Mouse (Mus musculus) stomach, embryonic 16.5 days (tissue): ENCODE measurements around the gene Shroom3. TPM values are rescaled to one million over a fixed set of nuclear protein-coding genes. Genes with fewer than 3 reads are reported as not detected.

Source experiments
- ATAC-seq: fragments of 200-750 bp; cut with Nextera tagmentation; 2 replicates; pipeline ENCODE4 v1.8.0; 2017; ENCODE audit warnings: moderate number of reproducible peaks, moderate TSS enrichment; ENCODE audit not compliant: insufficient read depth, low FRiP score
- H3K27ac ChIP-seq: fragments of 300-500 bp; sonication (generic); 2 replicates; pipeline ENCODE4 v1.5.1; 2014; ENCODE audit warnings: low read length
- H3K27me3 ChIP-seq: fragments of 300-500 bp; sonication (generic); 2 replicates; pipeline ENCODE4 v1.6.1; 2014; ENCODE audit warnings: low read length, control low read depth, mixed read lengths; ENCODE audit not compliant: control insufficient read depth, insufficient read depth
- H3K36me3 ChIP-seq: fragments of 300-500 bp; sonication (generic); 2 replicates; pipeline ENCODE4 v1.6.1; 2014; ENCODE audit warnings: low read length; ENCODE audit not compliant: control insufficient read depth, insufficient read depth
- H3K4me1 ChIP-seq: fragments of 300-500 bp; sonication (generic); 2 replicates; pipeline ENCODE4 v1.6.1; 2014; ENCODE audit warnings: low read length, control low read depth, mixed read lengths; ENCODE audit not compliant: control insufficient read depth, insufficient read depth
- H3K4me2 ChIP-seq: fragments of 300-500 bp; sonication (generic); 2 replicates; pipeline ENCODE4 v1.6.1; 2014; ENCODE audit warnings: low read depth, low read length, mixed read lengths
- H3K4me3 ChIP-seq: fragments of 300-500 bp; sonication (generic); replicated peaks from 2 replicates; pipeline ENCODE4 v1.5.1; 2014; ENCODE audit warnings: mild to moderate bottlenecking, low read length
- H3K9ac ChIP-seq: fragments of 300-500 bp; sonication (generic); 2 replicates; pipeline ENCODE4 v1.6.1; 2014; ENCODE audit warnings: low read length
- H3K9me3 ChIP-seq: fragments of 300-500 bp; sonication (generic); replicated peaks from 2 replicates; pipeline ENCODE4 v1.6.1; 2016; ENCODE audit warnings: low read length, control low read depth; ENCODE audit not compliant: control insufficient read depth
- WGBS: fragments of 180-500 bp; shearing (Covaris S2); extraction: QIAGEN DNeasy Blood & Tissue Kit; methylation state at CpG from one replicate; pipeline ENCODE4 v1.1.7; 2014; 5-methylcytosine and 5-hydroxymethylcytosine counted together
- polyA plus RNA-seq: library from polyadenylated mRNA; unstranded; fragments of >200 nt; fragmentation: Nextera tagmentation; extraction: Ambion mirVana; gene quantifications from 2 replicates; pipeline ENCODE4 v1.2.1, GENCODE M21; 2015

Shroom3 gene
- polyA plus RNA-seq, 1 experiment from 2014 or later, result 14.4 TPM

DNA sequence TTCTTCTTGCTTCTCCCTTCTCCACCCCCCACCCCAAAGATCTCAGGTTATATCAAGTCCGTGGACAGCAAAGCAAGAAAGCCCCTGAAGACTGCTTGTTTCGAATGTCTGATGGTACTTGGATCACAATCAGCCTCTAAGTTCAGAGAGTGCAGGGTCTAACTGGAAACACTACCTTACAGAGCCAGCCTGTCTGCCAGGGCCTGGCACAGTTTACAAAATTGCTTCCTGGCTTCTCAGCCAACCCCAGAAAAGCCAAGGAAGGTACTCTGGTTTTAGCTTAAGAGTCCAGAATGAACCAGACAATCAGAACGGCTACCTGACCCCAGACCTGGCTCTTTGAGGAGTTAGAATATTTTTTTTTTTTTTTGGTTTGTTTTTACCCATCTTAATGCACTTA, 159.6 kb downstream of the Shroom3 start:
- no peak overlapping the region for H3K4me3 ChIP-seq
- H3K36me3 ChIP-seq, result no peaks in the 10 kb centered on the region
- no peak overlapping the region for H3K4me2 ChIP-seq
- peaks cover 30% of the 10 kb centered on the region for H3K4me1 ChIP-seq
- 51% methylated on average over 3 of the region's 3 CpGs for WGBS
- no peaks in the 10 kb centered on the region for H3K9me3 ChIP-seq
- no peaks in the 10 kb centered on the region for H3K27me3 ChIP-seq
- ATAC-seq, result no peak
- peak overlapping the region; percentile 35; the same call in 1 of the 2 replicates for H3K27ac ChIP-seq
- 0 out of 2 replicates have a peak overlapping the region, but pooled peaks have one; percentile 18 for H3K9ac ChIP-seq

DNA sequence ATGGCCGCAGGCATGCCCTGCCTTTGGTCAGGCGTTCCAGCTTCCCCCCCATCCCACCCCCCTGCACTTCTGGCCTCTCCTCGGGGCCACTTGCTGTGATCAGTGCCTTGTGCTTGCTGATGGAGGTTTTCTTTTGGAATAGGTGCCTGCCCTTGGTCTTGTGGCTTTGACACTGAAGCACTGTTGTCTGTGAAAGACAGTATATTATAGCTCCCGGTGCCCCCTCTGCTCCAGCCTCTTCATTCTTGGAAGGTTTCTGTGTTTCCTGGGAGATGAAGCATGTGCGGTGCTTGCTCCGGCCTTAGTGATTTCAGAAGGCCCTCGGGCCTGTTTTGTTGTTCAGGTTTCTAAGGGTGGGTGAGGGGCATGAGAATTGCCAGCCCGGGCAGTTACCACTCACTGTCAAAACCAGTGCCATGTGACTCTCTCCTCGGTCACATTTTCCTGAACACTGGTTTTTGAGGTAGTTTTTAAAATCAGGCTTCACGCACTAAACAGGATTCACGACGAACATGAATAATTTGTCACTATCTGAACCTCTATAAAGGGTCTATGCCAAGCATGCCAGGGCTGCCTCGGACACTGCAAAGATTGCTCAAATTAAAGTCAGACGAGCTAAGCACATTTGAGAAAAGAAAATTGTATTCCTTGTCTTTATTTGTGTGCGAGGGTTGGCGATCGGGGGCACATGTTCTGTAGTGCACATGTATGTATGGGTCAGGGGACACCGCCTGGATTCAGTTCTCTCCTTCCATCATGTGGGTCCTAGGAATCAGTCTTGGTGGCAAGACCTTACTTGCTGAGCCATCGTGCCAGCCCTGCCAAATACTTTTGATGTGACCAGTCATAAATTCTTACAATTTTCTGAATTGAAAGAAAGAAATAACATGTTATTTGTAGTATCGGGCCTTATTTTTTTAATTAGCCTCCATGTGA, 160.9 kb downstream of the Shroom3 start:
- Histone ChIP-seq H3K4me2 (no peak overlapping the region), H3K4me1 (peaks cover 28% of the 10 kb centered on the region), H3K4me3 (no peak overlapping the region), H3K27me3 (no peaks in the 10 kb centered on the region), H3K36me3 (no peaks in the 10 kb centered on the region), H3K9ac (no peak overlapping the region), H3K27ac (no peak overlapping the region), H3K9me3 (no peaks in the 10 kb centered on the region)
- no peak for ATAC-seq
- WGBS, result 67% methylated on average over 20 of the region's 20 CpGs

DNA sequence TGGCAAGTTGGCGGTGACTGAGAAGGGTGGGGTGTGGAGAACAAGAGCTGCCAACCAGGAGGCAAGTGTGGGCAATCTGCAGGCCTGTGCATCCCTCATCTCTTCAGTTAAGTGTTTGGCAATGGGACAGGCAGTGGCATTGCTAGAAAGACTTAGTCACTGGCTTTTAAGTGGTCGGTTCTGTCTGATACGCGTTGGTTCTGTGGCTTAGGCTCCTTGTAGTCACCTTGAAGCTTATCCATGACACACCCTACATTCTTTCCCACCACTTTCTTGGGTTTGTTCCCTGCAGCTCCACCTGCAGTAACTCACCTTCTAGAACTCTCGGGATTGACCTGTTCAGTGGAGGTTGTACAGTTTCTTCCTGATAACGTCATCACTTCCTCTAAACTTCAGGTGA, 166.5 kb downstream of the Shroom3 start:
- WGBS, result 71% methylated on average over 6 of the region's 6 CpGs
- no peaks in the 10 kb centered on the region for H3K4me1 ChIP-seq
- H3K4me2 ChIP-seq, result no peak overlapping the region
- H3K27me3 ChIP-seq, result no peaks in the 10 kb centered on the region
- ATAC-seq, result peak; percentile 60
- H3K4me3 ChIP-seq, result no peak overlapping the region
- H3K36me3 ChIP-seq, result no peaks in the 10 kb centered on the region
- no peak overlapping the region for H3K27ac ChIP-seq
- no peak overlapping the region for H3K9ac ChIP-seq
- no peaks in the 10 kb centered on the region for H3K9me3 ChIP-seq

DNA sequence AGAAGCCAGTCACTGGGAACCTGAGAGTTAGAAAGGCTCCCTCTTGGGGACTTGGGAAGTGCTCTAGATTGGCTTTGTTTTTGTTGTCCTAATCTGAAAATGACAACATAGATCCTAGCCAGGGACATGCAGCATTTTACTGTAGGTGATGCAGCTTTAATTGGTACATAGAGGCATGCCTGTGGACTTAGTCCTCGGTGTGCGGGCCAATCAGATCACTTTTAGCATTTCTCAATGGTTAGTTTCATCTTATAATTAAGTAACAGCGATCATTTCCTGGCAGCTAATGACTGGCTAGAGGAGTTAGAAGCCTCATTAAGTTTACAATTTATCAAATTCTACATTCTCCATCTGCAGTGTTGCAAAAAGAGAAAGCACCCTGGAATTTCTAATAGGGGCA, 167.7 kb downstream of the Shroom3 start:
- Histone ChIP-seq H3K27me3 (no peaks in the 10 kb centered on the region), H3K27ac (no peak overlapping the region), H3K4me1 (no peaks in the 10 kb centered on the region), H3K4me2 (no peak overlapping the region), H3K9ac (no peak overlapping the region), H3K9me3 (no peaks in the 10 kb centered on the region), H3K4me3 (no peak overlapping the region), H3K36me3 (no peaks in the 10 kb centered on the region)
- no peak for ATAC-seq
- 74% methylated on average over 3 of the region's 3 CpGs for whole genome bisulfite sequencing

DNA sequence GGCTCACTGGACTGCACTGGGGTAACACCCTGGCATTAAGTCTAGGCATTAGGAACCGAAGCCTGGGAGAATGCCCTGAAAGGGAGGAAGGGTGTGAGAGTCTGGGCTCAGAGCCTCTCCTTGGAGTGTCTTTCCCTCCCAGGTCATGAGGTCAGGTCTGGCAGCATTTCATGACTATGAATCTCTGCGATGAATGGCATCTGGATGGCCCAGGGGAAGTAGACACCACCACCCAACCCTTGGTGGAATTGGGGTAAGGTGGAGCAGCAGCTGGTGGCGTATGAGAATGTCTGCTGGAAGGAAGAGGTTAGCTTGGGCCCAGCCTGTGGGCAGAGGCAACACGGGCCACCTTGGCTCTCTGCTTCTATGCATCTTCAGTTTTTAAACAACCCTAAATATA, 171.7 kb downstream of the Shroom3 start:
- Histone ChIP-seq H3K27ac (no peak overlapping the region), H3K9me3 (no peaks in the 10 kb centered on the region), H3K27me3 (no peaks in the 10 kb centered on the region), H3K4me2 (no peak overlapping the region), H3K9ac (no peak overlapping the region), H3K4me1 (no peaks in the 10 kb centered on the region), H3K4me3 (no peak overlapping the region), H3K36me3 (no peaks in the 10 kb centered on the region)
- ATAC-seq, result no peak
- 66% methylated on average over 4 of the region's 4 CpGs for WGBS

DNA sequence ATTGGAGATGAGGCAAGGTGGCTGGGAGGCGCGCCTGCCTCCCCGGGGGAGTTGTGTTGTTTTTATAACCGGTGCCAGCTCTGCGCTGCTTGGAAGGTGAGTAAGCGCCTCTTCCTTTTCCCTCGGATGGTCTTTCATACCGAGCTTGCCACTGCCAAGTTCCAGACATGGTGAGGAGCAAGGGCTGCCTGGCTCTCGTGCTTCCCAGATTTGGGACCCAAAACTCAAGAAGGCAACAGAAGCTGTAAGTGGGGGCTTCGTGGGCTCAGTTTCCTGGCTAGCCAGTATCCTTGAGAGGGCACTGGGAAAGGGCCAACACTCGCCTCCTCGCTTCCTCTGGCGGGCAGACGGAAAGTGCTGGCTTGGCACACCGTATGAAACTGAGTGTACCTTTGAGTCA, 173.1 kb downstream of the Shroom3 start:
- no peak overlapping the region for H3K4me2 ChIP-seq
- no peak for ATAC-seq
- H3K9me3 ChIP-seq, result no peaks in the 10 kb centered on the region

DNA sequence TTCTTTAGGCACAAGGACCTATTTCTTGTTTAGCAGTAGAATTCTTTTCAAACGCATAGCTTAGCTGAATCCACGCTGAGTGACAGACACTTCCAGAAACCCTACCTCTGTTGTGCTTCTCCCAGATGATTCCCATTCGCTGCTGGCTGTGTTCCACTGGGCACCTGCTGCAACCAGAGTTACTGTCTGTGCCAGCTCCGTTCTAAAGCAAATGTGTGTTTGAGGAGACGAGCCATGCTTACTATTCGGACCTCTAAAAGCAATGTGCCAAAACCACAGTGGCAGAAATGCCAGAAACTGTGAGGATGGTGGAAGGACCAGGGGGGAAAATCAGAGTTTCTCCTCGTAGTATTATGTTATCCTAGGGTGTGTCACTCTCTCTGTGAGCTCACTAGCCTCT, 173.9 kb downstream of the Shroom3 start:
- WGBS, result 64% methylated on average over 7 of the region's 7 CpGs
- Histone ChIP-seq H3K4me2 (no peak overlapping the region), H3K4me3 (no peak overlapping the region), H3K9me3 (no peaks in the 10 kb centered on the region), H3K36me3 (no peaks in the 10 kb centered on the region), H3K4me1 (peaks cover 6% of the 10 kb centered on the region), H3K9ac (no peak overlapping the region), H3K27me3 (no peaks in the 10 kb centered on the region), H3K27ac (no peak overlapping the region)
- ATAC-seq, result no peak

More for the DNA sequence above, 173.1 kb downstream of the Shroom3 start:
- H3K9ac ChIP-seq, result no peak overlapping the region
- H3K4me1 ChIP-seq, result no peaks in the 10 kb centered on the region; the same call in 1 of the 2 replicates
- no peaks in the 10 kb centered on the region for H3K27me3 ChIP-seq
- no peaks in the 10 kb centered on the region for H3K36me3 ChIP-seq
- no peak overlapping the region for H3K27ac ChIP-seq
- WGBS, result 50% methylated on average over 15 of the region's 15 CpGs
- no peak overlapping the region for H3K4me3 ChIP-seq

DNA sequence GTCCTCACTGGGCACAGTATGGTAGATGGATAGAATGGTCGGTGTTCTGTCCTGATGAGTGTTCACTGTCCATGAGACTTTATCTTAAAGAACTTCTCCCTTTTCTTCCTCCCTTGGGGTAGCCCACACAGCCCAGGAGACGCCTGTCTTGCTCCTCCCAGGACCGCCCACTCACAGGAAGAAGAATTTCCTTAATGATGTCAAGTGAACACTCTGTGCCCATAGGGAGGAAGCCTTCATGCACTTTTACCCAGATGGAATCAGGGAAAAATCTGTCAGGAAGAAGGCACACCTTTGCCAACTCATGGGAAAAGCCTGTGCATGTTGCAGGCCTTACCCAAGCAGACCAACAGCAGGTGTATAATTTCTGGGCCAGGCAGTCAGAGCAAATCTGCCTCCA, 174.9 kb downstream of the Shroom3 start:
- 79% methylated on average over 3 of the region's 3 CpGs for WGBS
- Histone ChIP-seq H3K9me3 (no peaks in the 10 kb centered on the region), H3K36me3 (no peaks in the 10 kb centered on the region), H3K27me3 (no peaks in the 10 kb centered on the region), H3K9ac (no peak overlapping the region), H3K4me2 (no peak overlapping the region), H3K27ac (no peak overlapping the region), H3K4me3 (no peak overlapping the region), H3K4me1 (peaks cover 7% of the 10 kb centered on the region)
- no peak for ATAC-seq

DNA sequence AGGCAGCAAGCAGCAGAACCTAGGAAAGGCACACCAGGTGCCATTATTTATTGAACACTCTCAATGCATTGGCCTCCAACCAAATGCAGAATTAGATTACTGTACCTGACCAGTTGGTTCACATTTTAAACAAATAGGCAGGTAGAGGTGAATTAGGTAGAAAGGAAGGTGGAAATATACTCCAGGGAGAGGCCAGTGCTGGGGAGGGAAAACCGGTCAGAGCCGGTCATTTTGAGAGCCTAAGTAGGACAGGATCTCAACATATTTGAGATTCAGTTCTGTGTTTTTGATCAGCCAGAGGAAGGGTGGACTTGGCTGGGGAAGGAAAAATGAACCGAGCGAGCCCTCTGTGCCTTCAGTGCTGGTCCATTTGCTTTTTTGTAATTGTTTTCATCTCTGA, 175.3 kb downstream of the Shroom3 start:
- ATAC-seq, result no peak
- peaks cover 7% of the 10 kb centered on the region for H3K4me1 ChIP-seq
- no peaks in the 10 kb centered on the region for H3K36me3 ChIP-seq
- no peak overlapping the region for H3K27ac ChIP-seq
- H3K4me3 ChIP-seq, result no peak overlapping the region
- H3K4me2 ChIP-seq, result no peak overlapping the region
- no peak overlapping the region for H3K9ac ChIP-seq
- no peaks in the 10 kb centered on the region for H3K27me3 ChIP-seq
- WGBS, result 86% methylated on average over 4 of the region's 4 CpGs
- no peaks in the 10 kb centered on the region for H3K9me3 ChIP-seq
